Mouse (Mus musculus) limb, embryonic 12.5 days (tissue): Measurements from ENCODE around the gene Nfkbiz. TPM values are rescaled to one million over a fixed set of nuclear protein-coding genes. Genes with fewer than 3 reads are reported as not detected.

ENCODE experiments used
- ATAC-seq: fragments of 200-750 bp; cut with Nextera tagmentation; 2 replicates; pipeline ENCODE4 v1.8.0; 2017; ENCODE audit warnings: low read depth, moderate TSS enrichment; ENCODE audit not compliant: insufficient number of reproducible peaks, insufficient read depth, low FRiP score, low TSS enrichment
- H3K27ac ChIP-seq: fragments of 300-500 bp; sonication (generic); 2 replicates; pipeline ENCODE4 v1.5.1; 2016; ENCODE audit warnings: mild to moderate bottlenecking, moderate library complexity
- H3K27me3 ChIP-seq: fragments of 300-500 bp; sonication (generic); 2 replicates; pipeline ENCODE4 v1.6.1; 2016; ENCODE audit warnings: mild to moderate bottlenecking, moderate library complexity
- H3K36me3 ChIP-seq: fragments of 300-500 bp; sonication (generic); 2 replicates; pipeline ENCODE4 v1.6.1; 2016; ENCODE audit warnings: mild to moderate bottlenecking, moderate library complexity
- H3K4me1 ChIP-seq: fragments of 300-500 bp; sonication (generic); replicated peaks from 2 replicates; pipeline ENCODE4 v1.6.1; 2016
- H3K4me2 ChIP-seq: fragments of 300-500 bp; sonication (generic); 2 replicates; pipeline ENCODE4 v1.6.1; 2016; ENCODE audit warnings: mild to moderate bottlenecking, moderate library complexity
- H3K4me3 ChIP-seq: fragments of 300-500 bp; sonication (generic); replicated peaks from 2 replicates; pipeline ENCODE4 v1.5.1; 2016; ENCODE audit warnings: mild to moderate bottlenecking
- H3K9ac ChIP-seq: fragments of 300-500 bp; sonication (generic); replicated peaks from 2 replicates; pipeline ENCODE4 v1.6.1; 2016; ENCODE audit warnings: mild to moderate bottlenecking, moderate library complexity
- H3K9me3 ChIP-seq: fragments of 300-500 bp; sonication (generic); 2 replicates; pipeline ENCODE4 v1.6.1; 2016; ENCODE audit warnings: mild to moderate bottlenecking, moderate library complexity
- WGBS: fragments of 180-500 bp; shearing (Covaris S2); methylation state at CpG from one replicate; pipeline ENCODE4 v1.1.7; 2016; 5-methylcytosine and 5-hydroxymethylcytosine counted together
- polyA plus RNA-seq: library from polyadenylated mRNA; unstranded; fragments of >200 nt; fragmentation: Nextera tagmentation; extraction: Ambion mirVana; gene quantifications from 2 replicates; pipeline ENCODE4 v1.2.1, GENCODE M21; 2016

Nfkbiz gene
- polyA plus RNA-seq, 1 experiment from 2014 or later: 3.5 TPM

GRCm38 (mm10) chr16:55798845-55799244 lies 39.9 kb downstream of the Nfkbiz start:
- H3K4me1 ChIP-seq: peaks cover 4% of the 10 kb centered on the region; the same call in 1 of the 2 replicates
- no peak for ATAC-seq
- H3K36me3 ChIP-seq: no peaks in the 10 kb centered on the region
- no peaks in the 10 kb centered on the region for H3K27me3 ChIP-seq
- no peak overlapping the region for H3K27ac ChIP-seq
- no peak overlapping the region for H3K9ac ChIP-seq
- no peaks in the 10 kb centered on the region for H3K9me3 ChIP-seq
- H3K4me2 ChIP-seq: no peak overlapping the region
- 89% methylated on average over 7 of the region's 7 CpGs for WGBS
- H3K4me3 ChIP-seq: no peak overlapping the region

DNA sequence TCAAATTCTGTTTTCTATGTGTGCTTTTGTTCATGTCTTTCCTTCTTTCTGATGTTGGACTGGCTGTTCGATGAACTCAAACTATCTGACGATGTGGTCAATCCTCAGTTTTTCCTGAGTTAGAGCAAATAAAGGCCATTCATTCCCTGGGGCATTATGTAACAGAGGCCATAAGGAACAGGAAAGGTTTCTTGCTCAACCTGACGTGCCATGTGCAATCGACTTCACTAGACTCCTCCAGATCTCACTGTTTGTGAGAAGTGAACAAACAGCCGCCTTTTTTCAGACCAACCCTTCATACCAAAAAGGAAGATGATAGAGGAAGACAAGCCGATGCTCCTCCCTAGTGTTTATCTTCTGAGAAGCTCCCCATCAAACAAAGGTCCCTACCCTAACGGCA lies 48.4 kb downstream of the Nfkbiz start:
- no peak for ATAC-seq
- Histone ChIP-seq H3K9me3 (no peaks in the 10 kb centered on the region), H3K9ac (no peak overlapping the region), H3K27ac (no peak overlapping the region), H3K36me3 (no peaks in the 10 kb centered on the region), H3K4me3 (no peak overlapping the region), H3K27me3 (no peaks in the 10 kb centered on the region), H3K4me2 (no peak overlapping the region), H3K4me1 (no peaks in the 10 kb centered on the region)
- WGBS: 88% methylated on average over 7 of the region's 7 CpGs

GRCm38 (mm10) chr16:55789291-55789690 lies 49.4 kb downstream of the Nfkbiz start:
- H3K27me3 ChIP-seq: no peaks in the 10 kb centered on the region
- H3K36me3 ChIP-seq: no peaks in the 10 kb centered on the region
- no peak overlapping the region for H3K4me3 ChIP-seq
- H3K4me1 ChIP-seq: no peaks in the 10 kb centered on the region
- 4% methylated on average over 1 of the region's 1 CpGs for WGBS
- H3K4me2 ChIP-seq: no peak overlapping the region
- no peaks in the 10 kb centered on the region for H3K9me3 ChIP-seq
- ATAC-seq: no peak
- H3K27ac ChIP-seq: no peak overlapping the region
- no peak overlapping the region for H3K9ac ChIP-seq

GRCm38 (mm10) chr16:55788671-55789070 lies 50.0 kb downstream of the Nfkbiz start:
- WGBS: 71% methylated on average over 5 of the region's 5 CpGs
- H3K9me3 ChIP-seq: no peaks in the 10 kb centered on the region
- ATAC-seq: no peak
- no peaks in the 10 kb centered on the region; the same call in 1 of the 2 replicates for H3K4me1 ChIP-seq
- H3K36me3 ChIP-seq: no peaks in the 10 kb centered on the region
- no peak overlapping the region for H3K9ac ChIP-seq
- H3K27ac ChIP-seq: no peak overlapping the region
- no peaks in the 10 kb centered on the region for H3K27me3 ChIP-seq
- H3K4me2 ChIP-seq: no peak overlapping the region
- no peak overlapping the region for H3K4me3 ChIP-seq

DNA sequence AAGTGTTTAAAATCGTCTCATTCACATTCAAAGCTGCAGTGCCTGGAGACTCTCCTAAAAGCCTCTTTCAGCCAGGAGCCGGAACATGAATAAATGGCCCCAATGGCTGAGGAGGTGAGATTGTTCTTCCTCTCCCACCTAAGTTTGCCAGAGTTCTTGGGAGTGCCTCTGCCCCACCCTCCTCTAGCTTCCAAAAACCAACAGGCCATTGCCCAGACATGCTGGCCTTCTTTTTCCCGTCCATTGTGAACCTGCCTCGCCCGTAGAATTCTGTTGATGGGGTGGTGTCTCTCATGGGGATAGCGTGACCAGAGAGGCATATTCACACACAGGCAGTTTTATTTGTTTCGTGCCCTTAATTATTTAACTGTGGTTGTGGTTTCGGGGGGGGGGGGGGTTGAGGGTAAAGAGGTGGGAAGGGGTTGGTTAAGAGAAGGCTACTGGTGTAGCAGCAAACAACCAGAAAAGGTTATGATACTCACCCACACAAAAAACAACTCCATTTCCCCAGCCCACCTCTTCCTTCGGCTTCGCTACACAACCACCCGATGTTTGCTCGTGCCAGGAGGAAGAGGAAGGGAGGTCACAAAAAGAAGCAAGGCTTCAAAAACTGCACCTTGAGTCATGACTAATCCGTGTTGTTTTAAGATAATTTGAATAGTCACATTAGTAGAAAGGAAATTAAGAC lies 51.2 kb downstream of the Nfkbiz start:
- Histone ChIP-seq H3K9me3 (no peaks in the 10 kb centered on the region), H3K4me2 (no peak overlapping the region), H3K4me3 (no peak overlapping the region), H3K27me3 (no peaks in the 10 kb centered on the region), H3K27ac (no peak overlapping the region), H3K4me1 (no peaks in the 10 kb centered on the region; the same call in 1 of the 2 replicates), H3K9ac (no peak overlapping the region), H3K36me3 (no peaks in the 10 kb centered on the region)
- WGBS: 89% methylated on average over 13 of the region's 13 CpGs
- no peak for ATAC-seq

GRCm38 (mm10) chr16:55784379-55784778 lies 54.3 kb downstream of the Nfkbiz start:
- Histone ChIP-seq H3K4me3 (no peak overlapping the region), H3K9ac (no peak overlapping the region), H3K27me3 (no peaks in the 10 kb centered on the region), H3K4me2 (no peak overlapping the region), H3K27ac (no peak overlapping the region), H3K36me3 (no peaks in the 10 kb centered on the region), H3K4me1 (peaks cover 3% of the 10 kb centered on the region; the same call in 1 of the 2 replicates), H3K9me3 (no peaks in the 10 kb centered on the region)
- no peak for ATAC-seq
- WGBS: 83% methylated on average over 7 of the region's 7 CpGs

- H3K4me2 ChIP-seq: no peak overlapping the region
- 81% methylated on average over 3 of the region's 3 CpGs for WGBS
- no peak for ATAC-seq
- H3K9ac ChIP-seq: no peak overlapping the region
- H3K27ac ChIP-seq: no peak overlapping the region
- H3K9me3 ChIP-seq: no peaks in the 10 kb centered on the region
- peaks cover 3% of the 10 kb centered on the region; the same call in 1 of the 2 replicates for H3K4me1 ChIP-seq
- H3K36me3 ChIP-seq: no peaks in the 10 kb centered on the region
- H3K27me3 ChIP-seq: no peaks in the 10 kb centered on the region
- H3K4me3 ChIP-seq: no peak overlapping the region
Observed at GRCm38 (mm10) chr16:55783923-55784322, 54.8 kb downstream of the Nfkbiz start.

GRCm38 (mm10) chr16:55782911-55783310 lies 55.8 kb downstream of the Nfkbiz start:
- no peak overlapping the region for H3K27ac ChIP-seq
- WGBS: 91% methylated on average over 2 of the region's 2 CpGs
- no peak overlapping the region for H3K4me2 ChIP-seq
- no peaks in the 10 kb centered on the region for H3K36me3 ChIP-seq
- no peaks in the 10 kb centered on the region for H3K9me3 ChIP-seq
- ATAC-seq: no peak
- no peak overlapping the region for H3K4me3 ChIP-seq
- peaks cover 3% of the 10 kb centered on the region; the same call in 1 of the 2 replicates for H3K4me1 ChIP-seq
- H3K27me3 ChIP-seq: no peaks in the 10 kb centered on the region
- no peak overlapping the region for H3K9ac ChIP-seq

DNA sequence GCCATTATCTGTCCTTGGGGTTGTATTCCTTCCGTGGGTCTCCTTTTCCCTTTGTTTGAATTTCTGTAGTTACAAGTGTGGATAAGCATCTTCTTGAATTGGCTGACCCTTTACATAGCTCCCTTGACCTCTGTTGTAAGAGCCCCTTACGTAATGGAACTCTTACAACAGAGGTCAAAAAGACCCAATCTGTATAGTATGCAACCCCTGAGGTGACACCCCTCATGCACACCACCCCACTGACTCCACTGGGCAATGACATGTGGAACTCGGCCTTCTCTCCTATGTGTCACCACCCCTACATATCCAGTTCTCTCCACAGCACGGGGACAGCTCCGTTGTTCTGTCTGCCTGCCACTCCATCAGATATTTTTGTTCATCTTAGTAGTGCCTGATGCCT lies 56.9 kb downstream of the Nfkbiz start:
- no peak for ATAC-seq
- H3K36me3 ChIP-seq: no peaks in the 10 kb centered on the region
- H3K9ac ChIP-seq: no peak overlapping the region
- no peak overlapping the region for H3K4me3 ChIP-seq
- H3K4me2 ChIP-seq: no peak overlapping the region
- 85% methylated on average over 5 of the region's 5 CpGs for WGBS
- H3K9me3 ChIP-seq: no peaks in the 10 kb centered on the region
- no peak overlapping the region for H3K27ac ChIP-seq
- H3K4me1 ChIP-seq: peaks cover 3% of the 10 kb centered on the region; the same call in 1 of the 2 replicates
- no peaks in the 10 kb centered on the region for H3K27me3 ChIP-seq

- H3K27ac ChIP-seq: no peak overlapping the region
- 52% methylated on average over 5 of the region's 5 CpGs for WGBS
- peaks cover 3% of the 10 kb centered on the region; the same call in 1 of the 2 replicates for H3K4me1 ChIP-seq
- H3K9ac ChIP-seq: no peak overlapping the region
- no peak for ATAC-seq
- H3K4me3 ChIP-seq: no peak overlapping the region
- no peak overlapping the region for H3K4me2 ChIP-seq
- H3K36me3 ChIP-seq: no peaks in the 10 kb centered on the region
- H3K27me3 ChIP-seq: no peaks in the 10 kb centered on the region
- no peaks in the 10 kb centered on the region for H3K9me3 ChIP-seq
Observed at GRCm38 (mm10) chr16:55780958-55781558, 57.6 kb downstream of the Nfkbiz start.

- no peak for ATAC-seq
- no peak overlapping the region for H3K4me2 ChIP-seq
- WGBS: 85% methylated on average over 11 of the region's 11 CpGs
- H3K4me1 ChIP-seq: 0 out of 2 replicates have a peak, but pooled peaks cover 3% of the 10 kb centered on the region
- H3K36me3 ChIP-seq: no peaks in the 10 kb centered on the region
- H3K27ac ChIP-seq: no peak overlapping the region
- no peaks in the 10 kb centered on the region for H3K27me3 ChIP-seq
- H3K9ac ChIP-seq: no peak overlapping the region
- H3K9me3 ChIP-seq: no peaks in the 10 kb centered on the region
- H3K4me3 ChIP-seq: no peak overlapping the region
Observed at GRCm38 (mm10) chr16:55776329-55776728, 62.4 kb downstream of the Nfkbiz start.
